20 mouse cellular contexts compared by ENCODE assay signal in genomic region chr5:116568050-116568449, GRCm38 (mm10). TPM values are rescaled to one million over a fixed set of nuclear protein-coding genes. Genes with fewer than 3 reads are reported as not detected.
A peak's percentile ranks its signal among the peaks of the same experiment; 100 is the strongest.
DNase-seq lines count a peak whose midpoint lies in the region.
"Had no signal": no experiment of that assay in that cellular context is flagged by ENCODE, and none has a peak within 500 bp of the region (broad histone marks: within the 10 kb centered on the region; RNA-seq: fewer than 3 reads in every experiment).

No protein-coding gene starts in this region.

- DNase-seq in cerebellum, adult 11-12 months: peak; percentile 61
- no peak for DNase-seq in cerebellum, adult 8-10 months
- DNase-seq in cerebellum, postnatal 10 days: peak; percentile 62 to 64
- DNase-seq in cerebellum, postnatal 36 days: no peak
- peak; percentile 36 for DNase-seq in left cerebral cortex, postnatal 4 days
- no peak for DNase-seq in left cerebral cortex, postnatal 14 days (ENCODE audit: low spot score in 2 of 2)
- DNase-seq in ZHBTc4 (ENCODE audit: low read depth, low spot score): peak; percentile 59
- DNase-seq in gastrocnemius, adult 18-20 months (ENCODE audit: low spot score): no peak
- DNase-seq: adrenal gland, postnatal 10 days; adrenal gland, postnatal 36 days; forebrain, postnatal 0 days; gastrocnemius, postnatal 25 days; heart, adult 2 months; heart, postnatal 14 days; heart, postnatal 4 days; kidney, adult 2 months had no signal

- intact Hi-C loops in left cerebral cortex, postnatal 4 days (cut with DNase I): no loop called here
- intact Hi-C loops in left cerebral cortex, postnatal 14 days (cut with DNase I): no loop called here

RNA-seq across cellular contexts. Expression of gene Srrm4, which starts 23.6 kb away (rescaled TPM):
- total RNA-seq in left cerebral cortex, postnatal 4 days (2021): 10 to 100 TPM; 45.3 to 53.8 TPM
- total RNA-seq in left cerebral cortex, postnatal 14 days (2021): 10 to 100 TPM; 28.4 to 29.1 TPM
- total RNA-seq in gastrocnemius, adult 18-20 months (2021): under 1 TPM; 0.05 to 0.21 TPM
- total RNA-seq: CH12.LX; common myeloid progenitor, adult 5-6 weeks; granulocyte monocyte progenitor cell, adult 5-6 weeks; MEL had no signal

Comparison
In these comparisons a context has a peak if more than half of its experiments do, and no peak if none do; other contexts are left out.
1. DNase-seq: peak in cerebellum, adult 11-12 months (single experiment), cerebellum, postnatal 10 days (2 of 2), left cerebral cortex, postnatal 4 days (single experiment) and ZHBTc4 (single experiment); none in cerebellum, adult 8-10 months (single experiment), cerebellum, postnatal 36 days (0 of 2), left cerebral cortex, postnatal 14 days (0 of 2) and gastrocnemius, adult 18-20 months (single experiment).
2. RNA of gene Srrm4, which starts 23.6 kb away (total RNA-seq): 45.3 to 53.8 TPM in left cerebral cortex, postnatal 4 days and 28.4 to 29.1 TPM in left cerebral cortex, postnatal 14 days; 0.05 to 0.21 TPM in gastrocnemius, adult 18-20 months; every median in the first group is over 10 times any median in the second.